Mouse (Mus musculus): ENCODE results near the gene Lifr.

DNA sequence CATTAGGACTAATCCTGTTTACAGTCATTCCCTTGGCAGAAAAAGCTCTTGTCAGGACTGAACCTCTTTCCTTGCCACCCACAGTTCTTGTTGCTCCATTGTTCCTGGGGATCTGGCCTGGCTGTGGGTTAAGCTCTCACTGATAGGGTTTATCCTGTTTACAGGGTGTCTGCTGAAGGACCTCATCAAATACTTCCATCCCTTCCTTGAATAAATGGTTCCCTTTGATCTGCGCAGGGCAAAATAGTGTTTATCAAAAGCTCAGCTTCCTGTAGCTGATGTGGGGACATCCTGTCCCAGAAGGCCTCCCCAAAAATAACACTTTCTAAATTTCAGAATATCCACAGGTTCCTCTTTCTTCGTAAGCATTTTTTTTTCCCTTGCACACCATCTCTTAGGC, 1.7 kb upstream of the Lifr start:
- TF ChIP-seq MAX (IDR thresholded peaks at IDR 0.05; ENCODE audit: low read depth) (no peak), E2F4 (IDR thresholded peaks at IDR 0.05; ENCODE audit: insufficient read depth) (no peak), TCF12 (IDR thresholded peaks at IDR 0.05; ENCODE audit: insufficient read depth, poor library complexity, severe bottlenecking) (no peak), MYOD1 (IDR thresholded peaks at IDR 0.05; ENCODE audit: control insufficient read depth in 1 of 3, insufficient read length in 2 of 3, low read depth in 2 of 3) (no peak)

Data from myocyte (in vitro differentiated cells).